Mouse (Mus musculus): ENCODE measurements around the gene Muc15. TPM values are rescaled to one million over a fixed set of nuclear protein-coding genes. Genes with fewer than 3 reads are reported as not detected.

The Muc15 gene
- polyA plus RNA-seq (2015; fragmentation: Nextera tagmentation; extraction: Ambion mirVana), result 0.14 and 0.16 TPM in 2 replicates

GRCm38 (mm10) chr2:110721290-110721753, at the start of gene Muc15:
TSS of gene Muc15 (plus strand) at chr2:110721340.

Other genes with a start within 250 kb of the Muc15 start
- gene Slc5a12, start 124.0 kb upstream of the Muc15 start, polyA plus RNA-seq (2015; fragmentation: Nextera tagmentation; extraction: Ambion mirVana), result not detected in 2 replicates
- 0.12 and 0.14 TPM in 2 replicates for gene Ano3, start 229.6 kb downstream of the Muc15 start, polyA plus RNA-seq (2015; fragmentation: Nextera tagmentation; extraction: Ambion mirVana)

Data from urinary bladder, postnatal 0 days (tissue).